Mouse (Mus musculus): ENCODE data around the gene Snap47.

Snap47 gene

GRCm38 (mm10) chr11:59421967-59422366, 29.0 kb downstream of the Snap47 start:
- no peak for DNase-seq (ENCODE audit: low spot score)

DNA sequence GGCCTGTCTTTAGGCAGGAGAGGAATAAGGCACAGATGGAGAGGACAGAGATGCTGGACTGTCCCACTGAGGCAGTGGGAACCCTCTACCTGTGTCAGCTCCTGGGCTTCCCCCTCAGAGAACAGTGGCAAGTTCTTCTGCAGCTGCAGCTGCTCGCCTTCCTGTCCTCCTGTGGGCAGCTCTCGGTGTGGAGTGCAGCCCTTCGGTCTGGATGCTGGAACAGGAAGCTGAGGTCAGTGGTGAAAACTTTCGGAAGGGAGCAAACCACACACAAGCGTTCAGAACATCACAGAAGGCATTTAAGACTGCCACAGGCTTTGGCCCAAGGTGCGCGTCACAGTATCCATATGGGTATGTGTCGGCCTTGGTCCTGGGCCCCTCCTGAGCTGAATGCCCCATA, 29.6 kb downstream of the Snap47 start:
- no peak for DNase-seq (ENCODE audit: low spot score)

GRCm38 (mm10) chr11:59418708-59419107, 32.3 kb downstream of the Snap47 start:
- no peak for DNase-seq (ENCODE audit: low spot score)

- peak; percentile 22 for DNase-seq (ENCODE audit: low spot score)
Measured at GRCm38 (mm10) chr11:59412999-59413863, 37.8 kb downstream of the Snap47 start.

DNA sequence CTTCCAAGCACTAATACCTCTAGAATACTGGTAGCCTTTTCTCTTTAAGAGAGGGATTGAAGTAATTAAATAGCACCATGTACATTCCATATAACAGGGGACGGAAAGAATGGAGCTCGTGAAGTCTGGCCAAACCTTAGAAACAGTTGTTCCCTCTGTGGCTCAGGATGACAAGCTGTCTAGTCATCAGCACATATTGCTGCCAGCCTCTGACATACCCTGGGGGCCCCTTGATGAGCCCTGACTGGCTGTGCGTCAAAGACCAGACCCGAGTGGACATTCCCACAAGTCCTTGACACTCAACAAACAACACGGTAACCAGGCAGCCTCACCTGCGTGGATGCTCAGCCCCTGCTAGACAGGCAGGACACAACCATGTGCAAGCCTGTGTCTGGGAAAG, 38.9 kb downstream of the Snap47 start:
- no peak for DNase-seq (ENCODE audit: low spot score)

DNA sequence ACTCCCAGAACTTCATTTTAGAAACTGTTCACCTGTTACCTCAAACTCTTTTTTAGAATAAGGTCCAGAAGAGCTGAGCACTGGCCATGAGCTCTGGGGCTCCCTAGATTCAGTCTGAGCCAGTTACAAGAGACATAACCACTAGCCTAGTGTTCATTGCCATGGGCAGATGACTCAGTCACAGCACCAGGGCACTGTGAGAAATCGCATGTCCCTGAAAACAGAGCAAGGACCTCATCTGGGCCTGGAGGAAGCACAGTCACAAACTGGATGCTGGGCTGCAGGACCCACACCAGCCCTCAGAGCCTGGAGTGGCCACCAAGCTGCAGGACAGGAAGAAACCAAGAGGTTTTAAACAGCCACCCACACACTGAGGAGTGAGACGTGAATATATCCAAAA, 40.1 kb downstream of the Snap47 start:
- DNase-seq (ENCODE audit: low spot score), result no peak

DNA sequence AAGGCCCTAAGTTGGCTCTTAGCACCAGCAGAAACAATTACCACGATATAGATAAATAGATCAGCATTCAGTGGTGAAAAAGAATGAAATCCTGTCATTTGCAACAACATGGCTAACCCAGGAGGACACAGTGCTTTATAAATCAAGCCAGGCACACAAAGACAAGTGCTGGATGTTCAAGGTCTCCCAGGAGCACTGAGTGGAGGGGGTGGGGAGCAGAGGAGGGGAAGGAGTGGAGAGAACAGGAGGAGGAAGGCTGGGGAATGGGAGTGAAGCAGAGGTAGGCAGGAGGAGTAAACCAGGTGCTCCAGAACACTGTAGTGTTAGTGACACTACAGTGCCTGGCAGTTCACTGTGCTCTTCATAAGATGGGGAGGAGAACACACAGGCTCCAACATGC, 45.2 kb downstream of the Snap47 start:
- DNase-seq (ENCODE audit: low spot score), result no peak

GRCm38 (mm10) chr11:59400876-59401275, 50.1 kb downstream of the Snap47 start:
- no peak for DNase-seq (ENCODE audit: low spot score)

DNA sequence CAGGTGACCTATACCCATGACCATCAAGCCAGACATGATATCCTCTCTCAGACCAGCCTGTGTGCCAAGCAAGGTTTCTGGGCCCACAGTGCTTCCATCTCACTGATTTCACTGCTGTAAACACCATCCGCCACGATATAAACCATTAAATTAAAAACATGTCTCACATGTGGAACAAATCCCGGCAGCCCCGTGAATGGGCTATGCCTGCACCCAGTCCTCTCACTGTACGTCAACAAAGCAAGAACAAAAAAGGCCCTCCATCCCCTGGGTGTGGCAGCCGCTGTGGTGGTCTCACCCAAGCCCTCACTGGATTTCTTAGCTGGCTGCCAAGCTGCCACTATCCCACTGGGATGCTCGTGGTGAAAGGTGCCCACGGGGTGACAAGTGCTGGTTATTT, 51.2 kb downstream of the Snap47 start:
- DNase-seq (ENCODE audit: low spot score), result no peak

GRCm38 (mm10) chr11:59397536-59398371, 53.2 kb downstream of the Snap47 start:
- DNase-seq (ENCODE audit: low spot score), result no peak

DNA sequence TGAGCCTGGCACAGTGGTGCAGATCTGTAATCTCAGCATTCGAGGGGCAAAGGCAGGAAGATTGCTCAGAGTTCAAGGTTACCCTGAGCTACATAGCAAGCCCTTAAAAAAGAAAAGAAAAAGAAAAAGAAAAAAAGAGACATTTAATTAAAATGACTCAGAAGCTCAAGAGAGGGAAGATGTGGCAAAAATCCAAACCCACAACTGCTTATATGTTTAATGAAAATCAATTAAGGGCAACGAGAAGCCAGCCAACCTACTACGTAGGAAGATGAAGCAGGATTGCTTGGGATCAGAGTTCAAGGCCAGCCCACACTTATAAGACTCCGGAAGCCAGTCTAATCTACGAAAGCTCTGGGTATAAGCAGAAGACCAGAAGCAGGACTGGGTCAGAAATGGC, 56.5 kb downstream of the Snap47 start:
- no peak for DNase-seq (ENCODE audit: low spot score)

GRCm38 (mm10) chr11:59393591-59393990, 57.4 kb downstream of the Snap47 start:
- DNase-seq (ENCODE audit: low spot score), result no peak

- no peak for DNase-seq (ENCODE audit: low spot score)
Measured at GRCm38 (mm10) chr11:59392300-59392699, 58.7 kb downstream of the Snap47 start.

GRCm38 (mm10) chr11:59390470-59390869, 60.5 kb downstream of the Snap47 start:
- DNase-seq (ENCODE audit: low spot score), result no peak

GRCm38 (mm10) chr11:59389617-59390016, 61.4 kb downstream of the Snap47 start:
- no peak for DNase-seq (ENCODE audit: low spot score)

DNA sequence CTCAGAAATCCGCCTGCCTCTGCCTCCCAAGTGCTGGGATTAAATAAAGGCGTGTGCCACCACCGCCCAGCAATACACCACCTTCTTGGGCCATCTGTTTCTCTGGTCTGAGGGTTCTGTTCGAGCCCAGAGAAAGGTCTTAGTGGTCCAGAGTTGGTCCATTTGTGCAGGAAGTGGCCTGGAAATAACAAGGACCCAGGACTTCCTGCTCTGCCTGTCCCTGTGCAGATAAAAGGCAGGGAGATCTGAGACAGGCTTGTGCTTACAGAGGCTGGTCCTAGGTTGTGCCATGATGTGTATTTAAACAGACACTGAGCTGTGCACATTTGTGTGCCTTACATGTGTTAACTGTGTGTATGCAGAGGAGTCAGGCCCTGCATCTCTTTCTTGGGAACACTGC, 62.2 kb downstream of the Snap47 start:
- DNase-seq (ENCODE audit: low spot score), result no peak

GRCm38 (mm10) chr11:59387471-59387870, 63.5 kb downstream of the Snap47 start:
- no peak for DNase-seq (ENCODE audit: low spot score)

- no peak for DNase-seq (ENCODE audit: low spot score)
Measured at GRCm38 (mm10) chr11:59385123-59385522, 65.9 kb downstream of the Snap47 start.

DNA sequence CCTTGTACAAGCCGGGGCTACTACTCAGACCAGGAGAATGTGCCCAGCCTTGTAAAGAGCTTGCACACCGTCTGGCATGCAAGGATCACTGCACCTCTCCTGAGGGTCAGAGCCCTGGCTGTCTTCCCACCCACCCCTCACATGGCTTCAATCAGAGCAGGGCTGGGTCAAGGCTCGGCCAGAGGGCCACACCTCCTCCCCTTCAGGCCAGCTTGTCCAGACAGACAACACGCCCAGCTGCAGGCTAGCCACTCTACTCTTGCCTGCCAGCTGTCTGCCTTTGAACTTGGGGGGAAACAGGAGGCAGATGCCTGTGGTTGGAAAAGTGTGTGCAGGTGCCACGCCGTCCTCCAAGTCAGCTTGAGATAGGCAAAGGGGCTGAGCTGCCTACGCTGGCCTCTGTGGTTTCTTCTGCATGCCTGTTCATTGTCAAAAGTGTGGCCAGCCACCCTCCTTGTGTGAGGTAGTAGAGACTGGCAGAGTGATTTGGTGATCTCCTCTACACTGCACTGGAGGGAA, 66.5 kb downstream of the Snap47 start:
- DNase-seq (ENCODE audit: low spot score), result no peak

- DNase-seq (ENCODE audit: low spot score), result no peak
Measured at GRCm38 (mm10) chr11:59379547-59379946, 71.4 kb downstream of the Snap47 start.

DNA sequence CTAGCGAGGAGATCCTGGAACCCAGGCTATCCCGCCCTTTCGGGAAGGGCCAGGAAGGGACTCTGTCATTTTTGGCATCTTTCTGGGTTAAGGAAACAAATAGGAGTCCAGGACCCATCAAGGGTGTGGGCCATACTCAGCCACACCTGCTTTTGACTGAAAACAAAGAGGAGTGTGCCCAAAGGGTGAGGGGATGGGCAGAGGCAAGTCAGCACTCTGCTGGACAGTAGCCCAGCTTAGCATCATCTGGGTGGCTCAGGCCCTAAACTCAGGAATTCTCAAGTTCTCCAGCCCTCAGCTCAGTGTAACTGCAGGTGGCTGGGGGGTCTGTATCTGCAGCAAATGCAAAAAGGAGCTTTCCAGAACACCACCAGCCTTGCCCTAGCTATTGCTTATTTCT, 73.0 kb downstream of the Snap47 start:
- DNase-seq (ENCODE audit: low spot score), result no peak

DNA sequence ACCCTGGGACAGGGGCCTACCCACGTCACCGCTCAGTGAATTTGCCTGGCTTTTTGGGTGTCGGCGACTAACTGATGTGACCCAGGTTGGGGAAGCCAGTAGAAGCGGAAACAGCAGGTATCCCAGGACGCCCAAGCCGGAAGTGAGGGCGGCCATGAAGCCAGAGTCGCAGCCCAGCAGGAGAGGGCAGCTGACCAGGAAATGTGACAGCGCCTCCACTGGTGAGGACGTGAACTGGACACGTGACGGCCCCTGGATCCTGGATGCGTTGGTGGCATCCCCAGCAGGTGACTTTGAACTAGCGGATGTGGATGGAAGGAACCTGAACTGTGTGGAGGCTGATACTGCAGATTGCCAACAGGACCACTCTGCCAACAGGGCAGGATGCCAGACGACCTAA, 75.5 kb downstream of the Snap47 start, which contains the start of gene Prss38:
Prss38 (minus strand) TSS at position 183 of the 400 bp plus-strand sequence.
- DNase-seq (ENCODE audit: low spot score), result no peak

DNA sequence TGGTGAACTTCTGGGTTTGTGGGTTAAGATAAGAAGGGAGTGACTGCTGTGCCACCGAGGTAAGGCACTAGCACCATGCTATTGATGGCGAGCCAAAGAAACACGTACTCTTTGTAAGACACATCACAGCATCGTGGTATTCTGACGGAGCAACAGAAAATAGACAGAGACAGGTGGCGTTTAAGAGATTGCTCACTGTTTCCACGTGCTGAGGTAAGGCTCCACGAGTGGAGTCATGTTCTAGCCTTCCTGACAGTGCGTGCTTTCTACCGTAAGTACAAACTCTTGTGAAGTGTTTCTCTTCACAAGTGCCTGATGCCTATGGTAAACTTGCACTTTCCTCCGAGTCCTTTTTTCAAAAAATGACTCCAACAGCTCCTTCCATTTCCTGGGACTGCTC, 81.1 kb downstream of the Snap47 start:
- DNase-seq (ENCODE audit: low spot score), result no peak
